Mouse (Mus musculus): ENCODE data around the gene Sh3gl3.

DNA sequence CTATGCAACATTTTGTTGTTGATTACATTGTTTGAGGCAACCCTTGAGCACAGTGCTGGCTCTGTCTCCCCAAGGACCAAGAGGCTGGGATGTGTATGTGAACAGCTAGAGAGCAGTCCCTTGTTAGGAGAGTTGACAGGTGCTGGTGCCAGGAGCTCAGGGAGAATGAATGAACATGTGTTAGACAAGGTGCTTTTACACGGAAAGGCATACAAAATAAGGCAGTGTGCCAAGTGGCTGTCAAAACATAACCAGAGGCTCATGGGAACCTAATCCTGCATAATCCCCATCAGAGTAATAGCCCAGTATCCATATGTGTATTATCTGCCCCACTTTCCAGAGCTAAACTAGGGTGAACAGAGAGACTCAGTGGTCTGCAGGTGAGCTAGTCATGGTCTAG lies 160.4 kb downstream of the Sh3gl3 start:
- TF ChIP-seq CTCF (IDR thresholded peaks at IDR 0.05; ENCODE audit: borderline replicate concordance, control insufficient read depth, extremely low read depth, insufficient read depth, low read length, poor library complexity) (no peak), POLR2A (IDR thresholded peaks at IDR 0.05; ENCODE audit: control insufficient read depth, extremely low read depth, insufficient read depth, low read length, poor library complexity) (no peak)

Data from thymus, adult 2 months (tissue).